Mouse (Mus musculus) MEL (cell line): ENCODE measurements around the gene Cpn2.

Experiments
- CTCF ChIP-seq, 3 experiments: IDR thresholded peaks in 2 of 3; conservative IDR thresholded peaks in 1 of 3; 2 replicates each; pipeline ENCODE4 v1.5.1; 2011 to 2012; ENCODE audit warnings: low read length in 3 of 3, low read depth in 2 of 3, mild to moderate bottlenecking in 2 of 3, improper control_type of control experiment in 1 of 3, inconsistent platforms in 1 of 3, mixed read lengths in 1 of 3, moderate library complexity in 1 of 3; ENCODE audit not compliant: control insufficient read depth in 1 of 3, insufficient read depth in 1 of 3, poor library complexity in 1 of 3, severe bottlenecking in 1 of 3
- ELF1 ChIP-seq: IDR thresholded peaks from 2 replicates; pipeline ENCODE4 v1.6.1; 2014; ENCODE audit warnings: low read depth, mild to moderate bottlenecking, inconsistent platforms, low read length, improper control_type of control experiment, moderate library complexity
- EP300 ChIP-seq, 2 experiments: IDR thresholded peaks; 2 replicates each; pipeline ENCODE4 v1.6.1; 2011; ENCODE audit warnings: improper control_type of control experiment in 2 of 2, low read length in 2 of 2, low read depth in 1 of 2, mild to moderate bottlenecking in 1 of 2
- ETS1 ChIP-seq: IDR thresholded peaks from 2 replicates; pipeline ENCODE4 v1.6.1; 2012; ENCODE audit warnings: low read depth, mild to moderate bottlenecking, inconsistent platforms, low read length, improper control_type of control experiment, moderate library complexity
- GABPA ChIP-seq: IDR thresholded peaks from 2 replicates; pipeline ENCODE4 v1.6.1; 2012; ENCODE audit warnings: low read depth, mild to moderate bottlenecking, inconsistent platforms, low read length, improper control_type of control experiment, moderate library complexity
- KAT2A ChIP-seq: conservative IDR thresholded peaks from 2 replicates; pipeline ENCODE4 v1.6.1; 2012; ENCODE audit warnings: low read depth, low read length, improper control_type of control experiment, inconsistent platforms
- NRF1 ChIP-seq: IDR thresholded peaks from 2 replicates; pipeline ENCODE4 v1.6.1; 2014; ENCODE audit warnings: low read depth, mild to moderate bottlenecking, inconsistent platforms, low read length, improper control_type of control experiment, moderate library complexity; ENCODE audit not compliant: poor library complexity, insufficient read depth, severe bottlenecking
- POLR2A ChIP-seq, 2 experiments: IDR thresholded peaks; 2 replicates each; pipeline ENCODE4 v1.6.1; 2011 to 2012; ENCODE audit warnings: low read length in 2 of 2, mild to moderate bottlenecking in 2 of 2, control low read depth in 1 of 2, improper control_type of control experiment in 1 of 2, low read depth in 1 of 2, moderate library complexity in 1 of 2; ENCODE audit not compliant: control insufficient read depth in 1 of 2, insufficient read depth in 1 of 2, poor library complexity in 1 of 2
- SIN3A ChIP-seq: IDR thresholded peaks from 2 replicates; pipeline ENCODE4 v1.6.1; 2012; ENCODE audit warnings: low read length, improper control_type of control experiment, inconsistent platforms
- TAL1 ChIP-seq: IDR thresholded peaks from 2 replicates; pipeline ENCODE4 v1.6.1; 2012; ENCODE audit warnings: mild to moderate bottlenecking, inconsistent platforms, low read length, moderate library complexity, mixed read lengths
- USF1 ChIP-seq: IDR thresholded peaks from 2 replicates; pipeline ENCODE4 v1.6.1; 2014; ENCODE audit warnings: low read depth, mild to moderate bottlenecking, inconsistent platforms, low read length, improper control_type of control experiment, moderate library complexity
- ZNF384 ChIP-seq: IDR thresholded peaks from 2 replicates; pipeline ENCODE4 v1.6.1; 2012; ENCODE audit warnings: low read depth, mild to moderate bottlenecking, inconsistent platforms, low read length, improper control_type of control experiment

GRCm38 (mm10) chr16:30258441-30258840, 8.9 kb downstream of the Cpn2 start:
- TF ChIP-seq ZNF384 = no peak
- TF ChIP-seq ELF1 = no peak
- no peak for TF ChIP-seq CTCF (IDR thresholded peaks at IDR 0.05 in 2 of 3, conservative IDR thresholded peaks at IDR 0.05 in 1 of 3; ENCODE audit: control insufficient read depth in 1 of 3, insufficient read depth in 1 of 3, low read depth in 2 of 3, low read length in 3 of 3, poor library complexity in 1 of 3, severe bottlenecking in 1 of 3)
- TF ChIP-seq NRF1 = no peak
- no peak for TF ChIP-seq SIN3A
- TF ChIP-seq POLR2A (IDR thresholded peaks at IDR 0.05; ENCODE audit: control insufficient read depth in 1 of 2, insufficient read depth in 1 of 2, low read depth in 1 of 2, low read length in 2 of 2, poor library complexity in 1 of 2) = no peak
- no peak for TF ChIP-seq ETS1
- no peak for TF ChIP-seq USF1
- TF ChIP-seq KAT2A = no peak
- no peak for TF ChIP-seq GABPA
- no peak for TF ChIP-seq EP300 (IDR thresholded peaks at IDR 0.05; ENCODE audit: low read depth in 1 of 2, low read length in 2 of 2)
- no peak for TF ChIP-seq TAL1
